Mouse (Mus musculus) heart, adult 2 months (tissue): ENCODE data around the gene Ankfn1.

Source experiments
- CTCF ChIP-seq: fragments of 200-600 bp; IDR thresholded peaks from 2 replicates; pipeline ENCODE4 v1.8.1; 2022; ENCODE audit warnings: antibody characterized with exemption, mild to moderate bottlenecking, moderate library complexity
- EP300 ChIP-seq: fragments of 200-500 bp; IDR thresholded peaks from 2 replicates; pipeline ENCODE4 v1.6.1; 2011; ENCODE audit warnings: low read depth, low read length, control low read depth; ENCODE audit not compliant: insufficient read depth

GRCm38 (mm10) chr11:89462216-89462615 lies 315.2 kb downstream of the Ankfn1 start:
- TF ChIP-seq CTCF (no peak), EP300 (no peak)
